Mouse (Mus musculus) cerebellum, adult 2 months (tissue): ENCODE data around the gene Nek2. TPM values are rescaled to one million over a fixed set of nuclear protein-coding genes. Genes with fewer than 3 reads are reported as not detected.

Source experiments
- DNase-seq, 2 experiments: peaks; one replicate each; pipeline ENCODE4 v3.0.0; 2021
- H3K27ac ChIP-seq: fragments of 200-500 bp; 2 replicates; pipeline ENCODE4 v1.5.1; 2012; ENCODE audit warnings: low read length, control low read depth, inconsistent platforms; ENCODE audit not compliant: insufficient read depth
- H3K27me3 ChIP-seq: fragments of 200-500 bp; 2 replicates; pipeline ENCODE4 v1.6.1; 2012; ENCODE audit warnings: inconsistent platforms, mild to moderate bottlenecking, low read length, moderate library complexity; ENCODE audit not compliant: control insufficient read depth, insufficient read depth
- H3K4me1 ChIP-seq: fragments of 200-500 bp; 2 replicates; pipeline ENCODE4 v1.6.1; 2011; ENCODE audit warnings: low read length; ENCODE audit not compliant: control insufficient read depth, insufficient read depth
- H3K4me3 ChIP-seq: fragments of 200-500 bp; replicated peaks from 2 replicates; pipeline ENCODE3; 2011; ENCODE audit warnings: mild to moderate bottlenecking, low read depth, low read length, control low read depth; ENCODE audit not compliant: insufficient read depth
- CTCF ChIP-seq: fragments of 200-500 bp; IDR thresholded peaks from 2 replicates; pipeline ENCODE4 v1.5.1; 2011; ENCODE audit warnings: low read depth, mild to moderate bottlenecking, control low read depth, low read length, moderate library complexity, borderline replicate concordance; ENCODE audit not compliant: insufficient read depth
- POLR2A ChIP-seq: fragments of 200-500 bp; IDR thresholded peaks from 2 replicates; pipeline ENCODE4 v1.6.1; 2011; ENCODE audit warnings: low read length, control low read depth, borderline replicate concordance; ENCODE audit not compliant: insufficient read depth
- WGBS: fragments of 180-500 bp; shearing (Covaris S2); methylation state at CpG from one replicate; pipeline ENCODE4 v1.1.7; 2018; 5-methylcytosine and 5-hydroxymethylcytosine counted together
- polyA plus RNA-seq: library from polyadenylated mRNA; depleted of rRNA; stranded (reverse); fragments of >200 nt; gene quantifications from 2 replicates; pipeline ENCODE4 v1.2.3, GENCODE M21; 2012

Gene Nek2
- polyA plus RNA-seq, 1 experiment, result 4.5 TPM

GRCm38 (mm10) chr1:191806740-191807139 is 14.5 kb upstream of the Nek2 start:
- Histone ChIP-seq H3K27ac (no peak overlapping the region), H3K4me3 (no peak overlapping the region), H3K4me1 (peaks cover 11% of the 10 kb centered on the region), H3K27me3 (no peaks in the 10 kb centered on the region)
- 98% methylated on average over 4 of the region's 4 CpGs for WGBS
- TF ChIP-seq CTCF (peak; percentile 22; the same call in 1 of the 2 replicates), POLR2A (no peak)
- DNase-seq, result no peak

- Histone ChIP-seq H3K4me1 (peaks cover 11% of the 10 kb centered on the region), H3K27me3 (no peaks in the 10 kb centered on the region), H3K4me3 (no peak overlapping the region), H3K27ac (no peak overlapping the region)
- 93% methylated on average over 7 of the region's 7 CpGs for WGBS
- TF ChIP-seq CTCF (no peak), POLR2A (no peak)
- no peak for DNase-seq
Observed at GRCm38 (mm10) chr1:191807979-191808378, 13.3 kb upstream of the Nek2 start.

GRCm38 (mm10) chr1:191808688-191809223 is 12.5 kb upstream of the Nek2 start:
- Histone ChIP-seq H3K27ac (peak overlapping the region; percentile 27), H3K4me1 (peaks cover 11% of the 10 kb centered on the region), H3K4me3 (peak overlapping the region; percentile 2), H3K27me3 (no peaks in the 10 kb centered on the region)
- 3% methylated on average over 12 of the region's 12 CpGs for WGBS
- DNase-seq, result peak; percentile 93 to 94
- TF ChIP-seq POLR2A (no peak), CTCF (no peak)

DNA sequence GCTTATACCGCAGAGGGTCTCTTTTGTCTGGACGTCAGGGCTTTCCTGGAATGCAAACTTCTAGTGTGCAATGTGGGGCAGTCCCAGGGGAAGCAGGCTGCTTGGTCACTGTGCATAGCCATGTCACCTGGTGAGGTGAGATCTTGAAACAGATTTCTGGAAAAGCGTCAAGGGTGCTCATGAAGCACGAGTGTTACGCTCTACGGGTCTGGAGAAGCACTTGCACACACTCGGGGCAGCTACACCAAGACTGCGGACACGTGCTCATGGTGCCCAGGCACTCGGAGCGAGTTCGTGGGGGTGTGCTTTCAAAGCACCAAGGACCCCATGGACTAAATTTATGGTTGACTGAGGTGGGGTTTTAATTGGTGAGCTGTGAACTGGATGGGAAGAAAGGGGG is 9.5 kb upstream of the Nek2 start:
- TF ChIP-seq POLR2A (no peak), CTCF (no peak)
- H3K27ac ChIP-seq, result no peak overlapping the region
- H3K27me3 ChIP-seq, result no peaks in the 10 kb centered on the region
- peaks cover 14% of the 10 kb centered on the region for H3K4me1 ChIP-seq
- H3K4me3 ChIP-seq, result no peak overlapping the region
- WGBS, result 89% methylated on average over 12 of the region's 12 CpGs
- DNase-seq, result no peak

GRCm38 (mm10) chr1:191812949-191813691 is 8.1 kb upstream of the Nek2 start:
- Histone ChIP-seq H3K27ac (no peak overlapping the region), H3K4me3 (no peak overlapping the region), H3K27me3 (no peaks in the 10 kb centered on the region), H3K4me1 (peaks cover 18% of the 10 kb centered on the region; the same call in 1 of the 2 replicates)
- 87% methylated on average over 13 of the region's 13 CpGs for WGBS
- no peak for TF ChIP-seq POLR2A
- TF ChIP-seq CTCF, result no peak
- DNase-seq, result no peak

DNA sequence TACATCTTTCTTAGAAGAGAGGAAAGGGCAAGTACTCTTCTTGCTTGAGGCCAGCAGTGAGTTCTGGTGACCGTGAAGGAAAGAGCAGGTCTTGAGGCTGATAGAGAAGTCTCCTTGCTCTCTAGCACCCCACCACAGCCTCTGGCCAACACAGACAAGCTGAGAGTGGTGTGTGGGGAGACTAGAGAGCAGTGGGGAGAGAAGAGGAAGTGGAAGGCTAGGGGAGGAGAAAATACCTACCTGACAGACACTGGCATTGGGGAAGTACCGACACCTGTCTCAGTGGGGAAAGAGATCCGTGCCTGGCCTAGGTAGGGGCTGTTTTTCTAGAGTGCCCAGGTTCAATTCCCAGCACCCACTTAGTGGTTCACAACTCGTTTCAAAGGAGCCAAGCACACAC is 7.0 kb upstream of the Nek2 start:
- H3K4me1 ChIP-seq, result peaks cover 17% of the 10 kb centered on the region; the same call in 1 of the 2 replicates
- no peak overlapping the region for H3K27ac ChIP-seq
- TF ChIP-seq POLR2A, result no peak
- no peak for TF ChIP-seq CTCF
- DNase-seq, result no peak
- WGBS, result 95% methylated on average over 4 of the region's 4 CpGs
- no peak overlapping the region for H3K4me3 ChIP-seq
- H3K27me3 ChIP-seq, result no peaks in the 10 kb centered on the region

DNA sequence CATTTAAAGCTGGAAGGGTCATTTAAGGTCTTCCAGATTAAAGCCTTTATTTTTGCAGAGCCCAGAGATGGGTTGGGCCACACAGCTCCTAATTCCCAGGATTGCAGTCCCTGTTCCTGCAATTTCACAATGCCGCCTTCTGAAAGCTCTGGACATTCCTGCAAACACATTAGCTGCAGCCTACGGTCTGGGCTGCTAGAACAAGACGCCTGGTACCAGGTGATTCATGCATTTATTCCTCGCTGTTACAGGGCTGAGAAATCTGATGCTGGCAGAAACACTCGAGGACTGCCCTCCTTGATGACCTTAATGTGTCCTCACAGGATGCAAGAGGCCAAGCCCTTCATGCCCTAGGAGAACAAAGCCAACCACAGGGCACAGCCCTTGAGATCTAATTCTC is 6.3 kb upstream of the Nek2 start:
- 80% methylated on average over 5 of the region's 5 CpGs for WGBS
- Histone ChIP-seq H3K27me3 (no peaks in the 10 kb centered on the region), H3K4me3 (no peak overlapping the region), H3K27ac (no peak overlapping the region), H3K4me1 (peaks cover 11% of the 10 kb centered on the region; the same call in 1 of the 2 replicates)
- DNase-seq, result no peak
- TF ChIP-seq CTCF (no peak), POLR2A (no peak)

DNA sequence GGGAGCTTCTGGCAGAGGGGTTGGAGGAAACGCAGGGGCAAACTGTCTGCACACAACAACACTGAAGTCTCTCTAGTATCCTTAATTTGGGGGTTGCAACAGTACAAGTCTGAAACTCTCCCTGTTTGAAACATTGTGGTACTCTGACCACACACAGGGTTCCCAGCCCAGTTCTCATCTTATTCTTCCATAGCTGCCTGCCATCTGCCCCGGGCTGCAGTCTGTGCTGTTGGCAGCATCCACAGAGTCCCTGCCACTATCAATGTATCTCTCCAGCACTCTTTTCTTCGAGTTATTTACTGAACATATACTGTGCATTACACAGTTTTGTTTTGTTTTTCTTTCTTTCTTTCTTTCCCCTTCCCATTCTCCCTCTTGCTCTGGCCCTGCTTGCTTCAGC is 4.6 kb upstream of the Nek2 start:
- H3K4me1 ChIP-seq, result peaks cover 11% of the 10 kb centered on the region; the same call in 1 of the 2 replicates
- no peak overlapping the region for H3K4me3 ChIP-seq
- no peaks in the 10 kb centered on the region for H3K27me3 ChIP-seq
- no peak for TF ChIP-seq POLR2A
- TF ChIP-seq CTCF, result no peak
- DNase-seq, result peak; percentile 31 to 57
- 26% methylated on average over 3 of the region's 3 CpGs for WGBS
- H3K27ac ChIP-seq, result no peak overlapping the region
